Mouse (Mus musculus): ENCODE results near the gene Lhx3. TPM values are rescaled to one million over a fixed set of nuclear protein-coding genes. Genes with fewer than 3 reads are reported as not detected.

Gene Lhx3
- polyA plus RNA-seq, 1 experiment, result not detected

DNA sequence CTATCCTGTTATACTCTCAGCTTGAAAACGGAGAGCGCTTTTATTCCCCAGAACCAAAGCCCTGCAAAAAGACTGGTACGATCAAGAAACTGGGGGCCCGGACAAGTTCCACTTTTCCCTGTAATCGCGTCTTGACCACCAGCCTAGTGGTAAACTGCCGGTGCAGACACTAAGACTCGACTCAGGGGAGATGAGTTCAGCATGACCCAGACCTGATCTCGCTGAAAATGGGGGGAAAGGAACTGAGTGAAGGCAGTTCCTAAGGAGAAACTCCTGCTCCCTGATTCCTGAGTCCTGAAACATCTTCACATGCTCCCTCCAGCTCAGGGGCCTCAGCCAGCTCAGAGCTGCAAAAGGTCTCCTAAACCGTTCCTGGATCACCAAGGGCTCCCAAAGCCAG is 2.3 kb downstream of the Lhx3 start:
- DNase-seq, result no peak
- no peaks in the 10 kb centered on the region for H3K4me1 ChIP-seq (ENCODE audit: control insufficient read depth, insufficient read depth, low read length)
- TF ChIP-seq CTCF (IDR thresholded peaks at IDR 0.05; ENCODE audit: insufficient read depth, low read length) (no peak), POLR2A (IDR thresholded peaks at IDR 0.05; ENCODE audit: borderline replicate concordance, extremely low read depth, low read depth, low read length) (no peak)
- 18% methylated on average over 10 of the region's 10 CpGs for WGBS
- no peak overlapping the region for H3K4me3 ChIP-seq (replicated peaks; ENCODE audit: extremely low read depth, low read depth, low read length)

DNA sequence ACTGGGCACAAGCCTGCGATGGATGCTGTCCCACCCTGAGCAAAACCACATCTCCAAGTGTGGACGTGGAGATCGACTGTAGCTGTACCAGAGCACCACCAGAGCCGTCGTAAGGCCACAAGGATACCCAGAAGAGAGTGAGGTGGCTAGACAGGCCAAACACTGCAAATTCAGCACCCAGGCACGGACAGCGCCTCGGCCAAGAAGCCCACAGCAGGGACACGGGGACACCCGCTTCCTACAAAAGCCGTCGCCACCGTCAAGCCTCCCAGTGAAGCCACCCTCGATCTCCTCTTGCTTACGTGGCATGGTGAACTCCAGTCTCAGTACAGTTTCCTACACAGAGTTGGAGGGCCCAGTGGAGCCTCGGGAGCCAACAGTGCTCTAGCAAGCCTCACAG is 3.0 kb downstream of the Lhx3 start:
- WGBS, result 3% methylated on average over 16 of the region's 16 CpGs
- no peak for DNase-seq
- Histone ChIP-seq H3K4me3 (replicated peaks; ENCODE audit: extremely low read depth, low read depth, low read length) (no peak overlapping the region), H3K4me1 (ENCODE audit: control insufficient read depth, insufficient read depth, low read length) (no peaks in the 10 kb centered on the region)
- no peak for TF ChIP-seq POLR2A (IDR thresholded peaks at IDR 0.05; ENCODE audit: borderline replicate concordance, extremely low read depth, low read depth, low read length)
- TF ChIP-seq CTCF (IDR thresholded peaks at IDR 0.05; ENCODE audit: insufficient read depth, low read length), result no peak

DNA sequence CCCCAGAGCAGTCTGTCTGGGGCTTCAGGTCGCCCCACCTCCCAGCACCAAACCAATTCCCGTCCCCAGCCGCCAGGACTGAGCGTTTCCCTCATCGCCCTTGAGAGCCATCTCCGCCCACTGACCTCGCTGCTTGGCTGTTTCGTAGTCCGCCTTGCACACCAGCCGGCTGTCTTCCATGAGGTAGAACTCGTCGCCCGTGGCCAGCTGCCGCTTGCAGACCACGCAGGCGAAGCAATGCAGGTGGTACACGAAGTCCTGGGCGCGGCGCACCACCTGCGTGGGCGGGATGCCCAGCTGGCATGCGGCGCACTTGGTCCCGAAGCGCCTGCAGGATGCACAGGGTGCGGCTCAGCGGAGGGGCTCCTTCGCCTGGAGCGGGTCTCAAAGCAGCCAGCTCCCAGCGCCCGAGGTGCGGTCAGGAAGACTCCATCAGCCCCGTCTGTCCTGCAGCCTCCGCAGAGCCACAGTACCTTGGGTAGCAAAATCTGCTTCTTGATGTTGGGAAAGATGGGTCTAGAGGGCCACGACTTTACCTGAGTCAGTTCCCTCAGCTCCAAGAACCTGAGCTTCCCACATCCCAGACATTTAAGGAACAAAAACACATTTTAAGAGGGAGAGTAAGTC is 5.1 kb downstream of the Lhx3 start:
- no peak for DNase-seq
- 5% methylated on average over 36 of the region's 36 CpGs for WGBS
- no peaks in the 10 kb centered on the region for H3K4me1 ChIP-seq (ENCODE audit: control insufficient read depth, insufficient read depth, low read length)
- H3K4me3 ChIP-seq (replicated peaks; ENCODE audit: extremely low read depth, low read depth, low read length), result no peak overlapping the region
- TF ChIP-seq CTCF (IDR thresholded peaks at IDR 0.05; ENCODE audit: insufficient read depth, low read length) (no peak), POLR2A (IDR thresholded peaks at IDR 0.05; ENCODE audit: borderline replicate concordance, extremely low read depth, low read depth, low read length) (no peak)

DNA sequence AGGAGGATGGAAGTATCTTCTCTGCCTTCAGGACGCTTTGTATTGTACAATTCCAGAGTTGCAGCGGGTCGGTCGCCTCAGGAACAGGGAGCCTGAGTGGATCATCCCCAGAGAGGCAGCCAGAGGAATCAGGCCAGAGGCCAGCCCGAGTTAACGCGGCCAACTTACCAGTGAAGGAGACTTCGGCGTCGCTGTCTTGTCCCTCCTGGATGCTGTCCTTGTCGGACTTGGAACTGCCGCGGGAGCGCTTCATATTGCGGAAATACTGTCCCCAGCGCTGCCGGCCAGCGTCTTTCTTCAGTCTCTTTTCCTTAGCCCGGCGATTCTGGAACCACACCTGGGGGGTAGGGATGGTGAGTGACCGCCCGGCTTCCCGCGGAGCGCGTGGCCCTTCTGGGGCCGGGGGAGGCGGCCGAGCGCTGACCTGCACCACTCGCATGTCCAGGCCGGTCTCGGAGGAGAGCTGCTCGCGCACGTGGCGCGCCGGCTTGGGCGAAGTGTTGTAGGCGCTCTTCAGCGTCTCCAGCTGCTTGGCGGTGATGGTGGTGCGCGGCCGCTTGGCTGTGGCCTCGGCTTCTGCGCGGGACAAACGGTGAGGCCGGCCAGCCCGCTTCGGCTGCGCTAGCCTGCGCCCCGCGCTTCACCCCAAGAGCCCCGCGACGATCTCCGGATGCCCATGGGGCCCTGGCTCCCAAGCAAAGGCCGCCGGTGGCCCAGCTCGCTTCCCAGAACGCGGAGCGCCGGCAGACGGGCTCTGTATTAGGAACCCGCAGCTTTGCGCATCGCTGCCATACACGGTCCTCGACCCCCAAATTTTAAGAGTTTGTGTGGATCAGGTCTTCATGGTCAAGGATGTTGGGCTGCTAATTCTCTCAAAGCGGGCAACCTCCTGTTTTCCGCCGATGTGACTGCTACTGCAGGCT is 5.9 kb downstream of the Lhx3 start:
- Histone ChIP-seq H3K4me3 (replicated peaks; ENCODE audit: extremely low read depth, low read depth, low read length) (no peak overlapping the region), H3K4me1 (ENCODE audit: control insufficient read depth, insufficient read depth, low read length) (no peaks in the 10 kb centered on the region)
- WGBS, result 2% methylated on average over 76 of the region's 77 CpGs
- no peak for TF ChIP-seq POLR2A (IDR thresholded peaks at IDR 0.05; ENCODE audit: borderline replicate concordance, extremely low read depth, low read depth, low read length)
- TF ChIP-seq CTCF (IDR thresholded peaks at IDR 0.05; ENCODE audit: insufficient read depth, low read length), result no peak
- no peak for DNase-seq

DNA sequence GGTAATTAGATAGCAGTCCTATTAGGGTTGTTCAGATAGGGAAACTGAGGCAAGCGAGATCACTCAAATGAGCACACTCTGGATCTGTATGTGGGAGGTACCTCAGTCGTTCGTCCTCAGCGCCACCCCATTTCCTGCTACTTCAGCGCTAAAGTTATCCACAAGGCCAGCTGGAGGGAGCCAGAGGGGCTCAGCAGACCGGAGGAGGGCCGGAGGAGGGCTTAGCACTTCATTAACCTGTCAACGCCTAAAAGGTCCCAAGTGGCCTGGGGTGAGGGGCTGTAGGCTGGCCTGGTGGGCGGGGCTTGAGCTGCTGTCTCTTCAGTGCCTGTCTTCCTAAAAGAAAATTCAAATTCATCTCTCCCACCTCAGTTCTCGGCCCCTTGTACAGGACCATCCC is 9.6 kb downstream of the Lhx3 start:
- no peak overlapping the region for H3K4me3 ChIP-seq (replicated peaks; ENCODE audit: extremely low read depth, low read depth, low read length)
- no peaks in the 10 kb centered on the region for H3K4me1 ChIP-seq (ENCODE audit: control insufficient read depth, insufficient read depth, low read length)
- DNase-seq, result no peak
- WGBS, result 2% methylated on average over 10 of the region's 10 CpGs
- TF ChIP-seq POLR2A (IDR thresholded peaks at IDR 0.05; ENCODE audit: borderline replicate concordance, extremely low read depth, low read depth, low read length), result no peak
- TF ChIP-seq CTCF (IDR thresholded peaks at IDR 0.05; ENCODE audit: insufficient read depth, low read length), result no peak

DNA sequence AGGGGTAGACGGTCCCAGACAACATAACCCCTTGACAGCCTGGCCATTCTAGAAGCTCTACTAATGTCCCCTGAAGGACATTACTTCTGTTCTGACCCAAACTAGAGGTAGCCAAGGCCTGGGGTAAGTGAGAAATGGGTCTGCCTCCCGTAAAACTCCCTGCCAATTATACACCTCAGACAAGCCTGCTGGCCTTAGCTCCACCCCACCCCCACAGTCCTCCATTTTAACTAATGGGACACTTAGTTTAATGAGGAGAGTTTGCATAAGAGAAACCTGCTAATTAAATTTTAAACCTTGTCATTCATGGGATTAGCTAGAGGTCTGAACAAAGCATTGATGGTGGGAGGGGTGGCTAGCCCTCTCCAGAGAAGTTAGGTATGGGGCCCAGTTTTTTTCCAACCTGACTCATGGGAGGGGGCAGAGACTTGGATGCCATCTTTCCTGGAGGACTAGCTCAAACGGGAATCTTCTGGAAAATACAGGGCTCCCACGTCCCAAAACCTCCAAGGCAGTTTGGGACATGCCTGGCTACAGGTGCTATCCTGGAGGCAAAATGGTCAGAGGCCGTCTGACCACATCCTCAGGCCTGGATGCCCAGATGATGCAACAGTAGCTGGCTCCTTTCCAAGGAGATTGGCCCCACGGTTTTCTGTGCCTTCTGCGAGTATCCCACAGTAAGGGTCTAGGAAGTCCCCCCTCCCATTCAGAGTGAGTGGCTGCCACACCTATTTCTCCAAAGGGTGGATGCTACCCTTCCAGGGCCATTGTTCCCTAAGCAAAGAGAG is 13.3 kb downstream of the Lhx3 start:
- Histone ChIP-seq H3K4me3 (replicated peaks; ENCODE audit: extremely low read depth, low read depth, low read length) (no peak overlapping the region), H3K4me1 (ENCODE audit: control insufficient read depth, insufficient read depth, low read length) (no peaks in the 10 kb centered on the region)
- WGBS, result 48% methylated on average over 7 of the region's 7 CpGs
- no peak for DNase-seq
- no peak for TF ChIP-seq POLR2A (IDR thresholded peaks at IDR 0.05; ENCODE audit: borderline replicate concordance, extremely low read depth, low read depth, low read length)
- TF ChIP-seq CTCF (IDR thresholded peaks at IDR 0.05; ENCODE audit: insufficient read depth, low read length), result no peak

DNA sequence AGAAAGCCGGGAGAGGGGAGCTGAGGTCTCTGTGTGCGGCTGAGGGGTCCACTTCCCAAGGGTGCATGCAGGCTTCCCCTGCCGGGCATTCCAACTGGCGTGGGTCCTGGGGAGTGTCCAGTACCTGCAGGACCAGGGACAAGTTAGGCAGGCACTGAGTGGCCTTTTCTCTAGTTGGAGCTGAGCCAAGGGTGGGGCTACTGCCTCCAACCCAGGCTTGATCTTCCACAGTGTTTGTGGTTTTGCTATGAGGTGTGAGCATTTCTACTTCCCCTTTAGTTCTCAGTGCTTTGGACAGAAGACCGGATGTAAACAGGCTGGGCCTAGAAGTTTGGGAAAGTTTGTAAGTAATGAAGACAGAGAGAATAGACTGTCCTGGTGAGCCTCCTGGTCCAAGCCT is 19.6 kb downstream of the Lhx3 start:
- H3K4me3 ChIP-seq (replicated peaks; ENCODE audit: extremely low read depth, low read depth, low read length), result no peak overlapping the region
- no peaks in the 10 kb centered on the region for H3K4me1 ChIP-seq (ENCODE audit: control insufficient read depth, insufficient read depth, low read length)
- WGBS, result 52% methylated on average over 5 of the region's 5 CpGs
- no peak for TF ChIP-seq POLR2A (IDR thresholded peaks at IDR 0.05; ENCODE audit: borderline replicate concordance, extremely low read depth, low read depth, low read length)
- no peak for TF ChIP-seq CTCF (IDR thresholded peaks at IDR 0.05; ENCODE audit: insufficient read depth, low read length)
- peak; percentile 17 for DNase-seq

DNA sequence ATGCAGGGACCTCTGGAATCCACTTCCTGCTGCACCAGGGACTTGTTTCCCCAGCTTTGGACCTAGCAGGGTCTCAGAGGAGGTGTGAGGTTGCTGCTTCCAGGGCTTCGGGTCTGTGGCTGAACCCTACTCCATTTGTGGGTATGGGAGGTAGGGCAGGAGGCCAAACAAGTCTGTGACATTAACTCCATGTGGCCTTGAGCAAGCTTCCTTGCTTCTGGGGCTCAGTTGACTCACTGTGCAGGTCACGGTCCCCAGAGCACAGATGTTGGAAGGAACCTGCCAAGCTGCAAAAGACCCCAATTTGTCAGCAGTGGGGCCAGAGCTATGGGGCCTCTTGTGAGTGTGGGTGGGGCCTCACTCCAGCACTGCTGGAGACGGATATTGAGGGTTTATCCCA is 23.7 kb downstream of the Lhx3 start:
- Histone ChIP-seq H3K4me3 (replicated peaks; ENCODE audit: extremely low read depth, low read depth, low read length) (no peak overlapping the region), H3K4me1 (ENCODE audit: control insufficient read depth, insufficient read depth, low read length) (no peaks in the 10 kb centered on the region)
- TF ChIP-seq POLR2A (IDR thresholded peaks at IDR 0.05; ENCODE audit: borderline replicate concordance, extremely low read depth, low read depth, low read length) (no peak), CTCF (IDR thresholded peaks at IDR 0.05; ENCODE audit: insufficient read depth, low read length) (no peak)
- 40% methylated on average over 3 of the region's 3 CpGs for WGBS
- DNase-seq, result no peak

DNA sequence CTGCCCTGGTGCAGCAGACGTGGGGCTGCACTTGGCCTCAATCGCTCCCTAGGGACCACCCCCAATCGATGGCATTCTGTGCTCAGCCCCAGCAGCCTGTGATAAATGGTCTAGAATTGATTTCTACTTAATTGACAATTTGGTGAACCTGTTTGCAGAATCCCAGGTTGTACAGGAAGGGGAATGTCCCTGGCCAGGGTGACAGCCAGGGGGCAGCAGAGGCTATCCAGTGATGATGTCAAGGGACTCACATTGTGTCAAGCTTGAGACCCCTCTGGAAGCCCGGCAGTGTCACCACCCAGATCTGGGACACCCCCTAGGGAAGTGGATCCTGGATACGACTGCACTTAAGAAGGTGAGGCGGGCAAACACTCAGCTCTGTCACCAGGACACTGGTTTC is 25.4 kb downstream of the Lhx3 start:
- no peak overlapping the region for H3K4me3 ChIP-seq (replicated peaks; ENCODE audit: extremely low read depth, low read depth, low read length)
- TF ChIP-seq CTCF (IDR thresholded peaks at IDR 0.05; ENCODE audit: insufficient read depth, low read length), result peak; percentile 71
- TF ChIP-seq POLR2A (IDR thresholded peaks at IDR 0.05; ENCODE audit: borderline replicate concordance, extremely low read depth, low read depth, low read length), result no peak
- H3K4me1 ChIP-seq (ENCODE audit: control insufficient read depth, insufficient read depth, low read length), result no peaks in the 10 kb centered on the region
- DNase-seq, result peak; percentile 48
- 15% methylated on average over 6 of the region's 6 CpGs for WGBS

All from lung, adult 2 months (tissue).